Mouse (Mus musculus) thymus, postnatal 0 days (tissue): Measurements from ENCODE around the gene Trip11. TPM values are rescaled to one million over a fixed set of nuclear protein-coding genes. Genes with fewer than 3 reads are reported as not detected.
"Not testable (repeated sequence)": the region's sequence is repeated elsewhere in the genome, so short reads cannot be mapped to it uniquely, and the experiment has no call there.

Experiments used
- DNase-seq: peaks from one replicate; pipeline ENCODE4 v3.0.0-alpha.2; 2015; ENCODE audit warnings: low spot score
- polyA plus RNA-seq: library from polyadenylated mRNA; unstranded; fragments of >200 nt; fragmentation: Nextera tagmentation; extraction: Ambion mirVana; gene quantifications from 2 replicates; pipeline ENCODE4 v1.2.1, GENCODE M21; 2015

Gene Trip11
- polyA plus RNA-seq = 28.0 and 35.6 TPM in 2 replicates

GRCm38 (mm10) chr12:101912626-101913490, at the start of gene Trip11:
Gene Trip11, minus strand, starts transcription at chr12:101913267.
- peak; percentile 91 for DNase-seq

- not testable (repeated sequence) for DNase-seq
Observed at GRCm38 (mm10) chr12:101958960-101959780, 46.1 kb upstream of the Trip11 start.

- DNase-seq = no peak
Observed at GRCm38 (mm10) chr12:101958556-101958955, 45.5 kb upstream of the Trip11 start.

GRCm38 (mm10) chr12:101957942-101958544, 45.0 kb upstream of the Trip11 start, which contains the start of gene Atxn3:
Gene Atxn3, minus strand, starts transcription at chr12:101958246.
- peak; percentile 98 for DNase-seq

- peak; percentile 10 for DNase-seq
Observed at GRCm38 (mm10) chr12:101957079-101957941, 44.2 kb upstream of the Trip11 start.

GRCm38 (mm10) chr12:101955821-101956220, 42.8 kb upstream of the Trip11 start:
- not testable (repeated sequence) for DNase-seq

GRCm38 (mm10) chr12:101948801-101949200, 35.7 kb upstream of the Trip11 start:
- DNase-seq = no peak

GRCm38 (mm10) chr12:101947986-101948385, 34.9 kb upstream of the Trip11 start:
- DNase-seq = no peak

- DNase-seq = no peak
Observed at GRCm38 (mm10) chr12:101937572-101937971, 24.5 kb upstream of the Trip11 start.

- no peak for DNase-seq
Observed at GRCm38 (mm10) chr12:101935223-101935622, 22.2 kb upstream of the Trip11 start.

- DNase-seq = no peak
Observed at GRCm38 (mm10) chr12:101928423-101928822, 15.4 kb upstream of the Trip11 start.

- no peak for DNase-seq
Observed at GRCm38 (mm10) chr12:101922313-101922712, 9.2 kb upstream of the Trip11 start.

GRCm38 (mm10) chr12:101919847-101920246, 6.8 kb upstream of the Trip11 start:
- DNase-seq = no peak

GRCm38 (mm10) chr12:101917165-101917564, 4.1 kb upstream of the Trip11 start:
- no peak for DNase-seq

- no peak for DNase-seq
Observed at GRCm38 (mm10) chr12:101911346-101911745, 1.7 kb downstream of the Trip11 start.

GRCm38 (mm10) chr12:101910360-101910759, 2.7 kb downstream of the Trip11 start:
- no peak for DNase-seq

- DNase-seq = peak; percentile 35
Observed at GRCm38 (mm10) chr12:101905817-101906216, 7.2 kb downstream of the Trip11 start.

GRCm38 (mm10) chr12:101904906-101905305, 8.2 kb downstream of the Trip11 start:
- no peak for DNase-seq

- DNase-seq = no peak
Observed at GRCm38 (mm10) chr12:101904170-101904569, 8.9 kb downstream of the Trip11 start.

- DNase-seq = no peak
Observed at GRCm38 (mm10) chr12:101899671-101900245, 13.3 kb downstream of the Trip11 start.
